Mouse (Mus musculus) ES-Bruce4 (cell line): Measurements from ENCODE around the gene Crym.

ENCODE experiments used
- CTCF ChIP-seq: IDR thresholded peaks from one replicate; pipeline ENCODE4 v1.8.1; 2011; ENCODE audit warnings: low read depth, low read length
- EP300 ChIP-seq: IDR thresholded peaks from 2 replicates; pipeline ENCODE4 v1.6.1; 2011; ENCODE audit warnings: low read depth, low read length; ENCODE audit not compliant: insufficient read depth

GRCm38 (mm10) chr7:120172188-120172700 lies 29.7 kb downstream of the Crym start:
- TF ChIP-seq EP300 (no peak), CTCF (no peak)
